Mouse (Mus musculus) A20 (cell line): Measurements from ENCODE around the gene Fli1.

Experiments used
- DNase-seq: peaks from one replicate; pipeline ENCODE4 v3.0.0-alpha.2; 2011; ENCODE audit warnings: low read depth, low spot score

Gene Fli1

DNA sequence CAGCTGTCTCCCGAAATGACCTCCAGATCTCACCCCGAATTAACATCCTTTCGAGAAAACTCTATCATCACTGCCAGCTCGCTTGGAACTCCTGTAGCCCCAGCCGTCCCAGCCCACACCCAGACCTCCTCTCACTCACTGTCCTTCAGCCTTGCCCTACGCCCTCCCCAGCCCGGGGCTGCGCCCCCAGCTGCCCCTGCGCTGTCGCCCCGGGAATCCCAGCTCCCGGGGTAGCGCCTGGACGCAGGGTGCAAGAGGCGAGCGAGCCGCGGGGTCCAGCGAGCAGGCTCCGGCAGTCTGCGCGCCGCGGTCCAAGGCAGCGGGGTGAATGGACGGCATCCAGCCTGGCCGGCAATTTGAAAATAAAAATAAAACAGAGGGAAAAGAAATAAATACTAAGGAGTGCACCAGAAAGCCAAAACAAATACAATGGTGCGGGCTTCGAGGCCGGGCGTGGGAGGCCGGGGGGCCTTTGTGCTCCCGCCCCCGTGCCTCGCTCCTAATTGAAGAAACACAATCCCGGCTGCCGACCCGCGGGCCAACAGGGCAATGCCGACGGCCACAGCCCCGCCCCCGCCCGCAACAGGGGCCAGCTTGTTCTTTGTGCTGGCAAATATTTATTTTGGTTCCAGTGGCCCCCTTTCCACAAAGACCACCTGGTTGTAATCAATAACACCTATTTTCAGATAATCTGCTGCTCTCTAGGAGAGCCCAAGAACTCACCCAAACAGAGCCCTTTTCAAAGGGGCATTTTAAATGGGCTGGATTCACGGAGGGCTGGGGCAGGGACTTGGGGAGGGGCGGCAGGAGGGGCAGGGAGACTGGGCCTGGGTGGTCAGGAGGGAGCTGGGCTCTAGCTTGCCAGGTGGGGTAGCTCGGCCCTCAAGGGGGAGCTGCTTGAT lies 133.3 kb downstream of the Fli1 start:
- no peak for DNase-seq

DNA sequence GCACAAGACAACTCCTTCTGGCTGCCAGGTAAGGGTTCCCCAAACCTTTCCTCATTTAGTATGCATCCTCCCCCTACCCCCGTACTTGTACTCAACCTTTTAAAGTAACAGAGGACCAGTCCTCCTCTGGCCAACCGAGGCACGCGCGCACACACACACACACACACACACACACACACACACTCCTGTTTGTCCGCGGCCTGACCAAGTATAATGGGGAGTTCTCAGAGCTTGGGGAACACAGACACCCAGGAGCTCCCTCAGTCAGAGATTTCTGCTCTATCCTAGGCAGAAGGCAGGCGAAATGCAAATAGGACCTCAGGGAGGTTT lies 134.0 kb downstream of the Fli1 start:
- DNase-seq: no peak

DNA sequence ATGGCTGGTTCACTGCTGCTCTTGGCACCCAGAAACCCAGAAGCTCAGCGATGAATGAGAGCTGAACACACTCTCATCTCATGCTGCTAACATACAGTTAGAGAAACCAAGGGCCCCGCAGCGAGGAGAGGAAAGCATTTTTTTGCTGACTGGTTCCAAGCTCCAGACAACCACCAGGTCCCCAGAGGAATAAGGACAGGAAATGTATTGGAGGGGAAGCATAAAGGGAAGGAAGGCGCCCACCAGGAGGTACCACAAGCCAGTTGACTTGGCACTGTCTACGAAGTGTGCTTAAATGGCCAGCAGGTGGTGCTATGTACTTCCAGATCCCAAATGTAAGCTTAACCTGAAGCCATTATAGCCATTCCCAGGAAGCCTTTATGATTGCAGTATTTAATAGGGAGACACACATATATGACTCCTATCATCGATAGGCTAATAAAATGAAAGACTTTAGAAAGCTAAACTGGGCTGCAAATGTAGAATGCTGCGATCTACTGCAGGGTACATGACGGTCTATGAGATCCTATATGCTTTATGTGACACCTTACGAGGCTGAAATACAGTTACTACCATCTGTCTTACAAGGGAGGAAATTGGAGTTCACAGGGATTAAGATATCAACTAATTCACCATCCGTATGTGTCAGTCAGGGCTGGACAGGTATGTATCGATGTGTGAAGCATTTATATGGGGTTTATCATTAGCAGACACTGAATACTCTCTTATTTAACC lies 137.3 kb downstream of the Fli1 start:
- DNase-seq: peak; percentile 71

- DNase-seq: peak; percentile 30
Observed at GRCm38 (mm10) chr9:32400662-32401161, 141.9 kb downstream of the Fli1 start.

DNA sequence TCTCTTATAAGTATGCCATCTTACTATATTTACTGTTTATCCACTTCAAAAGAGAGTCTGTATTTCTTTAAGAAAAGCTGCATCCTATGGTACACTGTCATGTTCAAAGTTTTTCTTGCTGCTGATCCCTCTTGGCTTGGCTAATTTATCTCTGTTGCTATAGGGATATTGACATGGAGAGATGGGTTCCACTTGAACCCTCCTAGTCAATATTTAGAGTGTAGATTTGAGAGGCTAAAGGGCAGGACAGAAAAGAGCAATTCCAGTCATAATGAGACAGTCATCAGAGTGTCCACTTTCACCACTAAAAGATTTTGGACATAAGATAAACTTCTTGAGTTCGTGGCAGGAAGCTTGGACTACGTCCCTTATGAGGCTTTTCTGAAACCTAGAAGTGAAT lies 142.4 kb downstream of the Fli1 start:
- no peak for DNase-seq

- DNase-seq: peak; percentile 87
Observed at GRCm38 (mm10) chr9:32394761-32395161, 147.9 kb downstream of the Fli1 start.

GRCm38 (mm10) chr9:32392716-32393115 lies 149.9 kb downstream of the Fli1 start:
- DNase-seq: no peak

GRCm38 (mm10) chr9:32391701-32392100 lies 151.0 kb downstream of the Fli1 start:
- no peak for DNase-seq

- peak; percentile 86 for DNase-seq
Observed at GRCm38 (mm10) chr9:32391092-32391491, 151.6 kb downstream of the Fli1 start.

DNA sequence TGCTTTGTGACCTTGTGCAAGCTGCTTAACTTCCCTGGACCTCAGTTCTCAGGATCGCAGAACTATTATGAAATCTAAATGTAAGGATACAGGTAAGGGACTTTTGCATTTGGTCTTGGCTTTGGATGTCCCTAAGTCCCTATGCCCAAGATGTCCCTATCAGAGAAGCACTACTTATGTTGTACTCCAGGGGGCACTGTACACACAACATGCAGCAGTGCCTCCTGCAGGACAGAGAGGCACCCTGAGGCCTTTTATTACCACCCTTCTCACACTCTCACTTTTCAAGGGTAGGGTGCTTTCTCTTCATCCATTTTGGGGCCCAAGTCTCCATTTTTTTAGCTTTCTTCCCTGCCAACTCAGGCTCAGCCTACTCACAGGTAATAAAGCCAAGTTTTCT lies 154.5 kb downstream of the Fli1 start:
- peak; percentile 79 for DNase-seq

GRCm38 (mm10) chr9:32384906-32385305 lies 157.8 kb downstream of the Fli1 start:
- DNase-seq: no peak

- no peak for DNase-seq
Observed at GRCm38 (mm10) chr9:32376863-32377590, 165.6 kb downstream of the Fli1 start.

- no peak for DNase-seq
Observed at GRCm38 (mm10) chr9:32376031-32376430, 166.6 kb downstream of the Fli1 start.

- DNase-seq: peak; percentile 73
Observed at GRCm38 (mm10) chr9:32373656-32374055, 169.0 kb downstream of the Fli1 start.
